Mouse (Mus musculus) monocyte, adult 2 months (primary cell): ENCODE measurements around the gene Plpp2.
A peak's percentile ranks its signal among the peaks of the same experiment; 100 is the strongest.

Experiments used
- DNase-seq, 2 experiments: peaks; one replicate each; pipeline ENCODE4 v3.0.0; 2022; ENCODE audit warnings: low spot score in 2 of 2, low read depth in 1 of 2

Plpp2 gene

GRCm38 (mm10) chr10:79530241-79530640 lies 3.4 kb downstream of the Plpp2 start:
- DNase-seq, result no peak

DNA sequence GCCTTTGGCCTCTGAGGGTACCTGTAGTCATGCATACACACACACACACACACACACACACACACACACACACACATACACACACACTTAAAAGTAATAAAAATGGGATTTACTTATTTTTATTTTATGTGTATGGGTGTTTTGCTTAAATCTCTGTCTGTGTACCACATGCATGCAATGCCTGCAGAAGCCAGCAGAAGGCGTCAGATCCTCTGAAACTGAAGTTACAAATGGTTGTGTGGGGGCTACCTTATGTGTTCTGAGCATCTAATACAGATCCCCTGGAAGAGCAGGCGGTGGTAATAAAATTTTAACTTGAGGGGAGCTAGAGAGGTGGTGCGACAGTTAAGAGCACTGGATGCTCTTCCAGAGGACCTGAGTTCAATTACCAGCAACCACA lies 5.5 kb downstream of the Plpp2 start:
- no peak for DNase-seq

- no peak for DNase-seq
Observed at GRCm38 (mm10) chr10:79527453-79527845, 6.1 kb downstream of the Plpp2 start.

DNA sequence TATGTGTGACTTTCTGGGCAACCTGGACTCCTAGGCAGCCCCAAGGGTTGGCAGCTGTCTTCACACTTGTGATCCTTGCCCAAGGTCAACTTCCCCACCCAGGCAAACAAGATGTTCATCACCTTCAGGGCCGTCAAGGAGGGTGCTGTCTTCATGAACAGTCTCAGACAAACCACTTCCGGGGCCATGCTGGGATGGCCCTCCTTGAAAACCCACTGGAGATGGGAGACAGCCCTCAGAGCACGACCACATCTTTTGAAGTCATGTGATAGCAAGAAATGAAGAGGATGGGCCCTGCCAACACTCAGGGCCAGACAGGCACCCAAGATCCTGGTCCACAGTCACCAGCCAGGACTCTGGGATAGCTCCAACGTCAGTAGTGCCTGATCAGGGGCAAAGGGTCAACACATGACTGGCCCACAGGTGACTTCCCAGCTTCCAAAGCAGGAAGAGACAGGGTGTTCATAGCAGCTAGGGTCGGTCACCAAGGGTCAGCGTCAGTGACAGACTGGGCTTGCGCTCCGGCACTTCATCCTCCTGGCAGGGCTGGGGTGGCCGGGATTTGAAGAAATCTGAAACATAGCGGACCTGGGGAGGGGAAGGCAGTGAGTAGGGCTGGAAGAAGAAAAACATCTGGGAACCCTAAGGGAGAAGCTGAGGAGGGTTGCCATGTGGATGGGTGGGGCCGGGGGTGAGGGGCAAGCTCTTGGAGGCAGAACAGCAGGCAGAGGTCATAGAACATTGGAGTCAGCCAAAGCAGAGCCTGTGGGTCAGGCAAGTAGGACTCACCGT lies 6.7 kb downstream of the Plpp2 start:
- no peak for DNase-seq

DNA sequence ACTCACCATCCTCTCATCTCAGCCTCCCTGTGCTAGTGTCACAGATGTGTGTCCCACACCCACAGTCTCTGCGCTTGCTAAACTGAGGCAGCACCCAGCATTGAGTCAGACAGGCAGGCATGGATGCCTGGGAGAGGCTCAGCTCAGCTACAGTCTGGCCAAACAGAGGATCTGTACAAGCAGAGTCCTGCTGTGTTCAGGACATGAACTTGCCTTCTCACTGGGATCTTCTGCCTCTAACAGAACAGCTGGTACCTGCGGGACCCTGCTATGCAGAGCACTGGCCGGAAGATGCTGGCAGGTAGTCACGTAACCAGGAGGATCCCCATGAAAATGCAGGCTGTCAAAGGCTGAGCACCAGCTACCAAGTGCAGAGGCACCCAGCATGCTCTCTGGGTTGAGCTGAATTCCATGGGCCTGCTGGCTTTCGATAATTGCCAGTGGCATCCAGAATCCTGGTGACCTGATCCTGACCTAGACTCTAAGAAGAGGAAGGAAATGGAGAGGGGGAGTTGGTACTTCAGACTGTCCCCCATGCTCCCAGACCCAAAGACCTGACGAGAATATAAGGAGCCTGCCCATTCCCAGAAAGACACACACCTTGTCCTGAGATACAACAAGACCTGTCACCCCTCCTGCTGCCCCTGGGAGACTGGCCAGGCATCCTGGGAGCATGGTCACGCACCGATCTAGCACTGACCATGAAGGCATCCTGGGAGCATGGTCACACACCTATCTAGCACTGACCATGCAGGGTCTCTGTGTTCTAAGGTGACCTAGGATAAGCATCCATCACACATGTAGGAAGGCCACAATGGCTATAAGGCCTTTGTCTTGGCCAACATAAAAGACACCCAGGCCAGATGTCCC lies 7.9 kb downstream of the Plpp2 start:
- DNase-seq, result no peak

GRCm38 (mm10) chr10:79524433-79524832 lies 9.2 kb downstream of the Plpp2 start:
- no peak for DNase-seq

DNA sequence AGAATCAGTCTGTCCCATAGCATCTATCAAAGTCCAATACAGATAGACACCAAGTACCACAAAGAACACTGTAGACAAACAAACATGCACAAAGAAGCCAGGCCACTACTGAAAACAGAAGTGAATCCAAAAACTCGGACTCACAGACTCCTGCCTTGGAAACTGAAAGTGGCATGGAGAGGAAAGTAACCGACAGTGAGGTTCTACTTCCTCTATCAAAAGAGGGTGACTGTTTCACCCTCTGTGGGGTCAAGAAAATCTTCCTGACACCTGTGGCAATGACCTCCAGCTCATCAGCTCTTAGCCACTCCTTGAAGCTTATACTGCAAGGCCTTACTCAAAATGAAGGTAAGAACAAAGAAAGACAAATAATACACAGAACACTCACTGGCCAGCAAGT lies 26.9 kb downstream of the Plpp2 start:
- peak in 1 of 2 experiments; percentile 12 for DNase-seq

- no peak for DNase-seq
Observed at GRCm38 (mm10) chr10:79502830-79503644, 30.6 kb downstream of the Plpp2 start.

DNA sequence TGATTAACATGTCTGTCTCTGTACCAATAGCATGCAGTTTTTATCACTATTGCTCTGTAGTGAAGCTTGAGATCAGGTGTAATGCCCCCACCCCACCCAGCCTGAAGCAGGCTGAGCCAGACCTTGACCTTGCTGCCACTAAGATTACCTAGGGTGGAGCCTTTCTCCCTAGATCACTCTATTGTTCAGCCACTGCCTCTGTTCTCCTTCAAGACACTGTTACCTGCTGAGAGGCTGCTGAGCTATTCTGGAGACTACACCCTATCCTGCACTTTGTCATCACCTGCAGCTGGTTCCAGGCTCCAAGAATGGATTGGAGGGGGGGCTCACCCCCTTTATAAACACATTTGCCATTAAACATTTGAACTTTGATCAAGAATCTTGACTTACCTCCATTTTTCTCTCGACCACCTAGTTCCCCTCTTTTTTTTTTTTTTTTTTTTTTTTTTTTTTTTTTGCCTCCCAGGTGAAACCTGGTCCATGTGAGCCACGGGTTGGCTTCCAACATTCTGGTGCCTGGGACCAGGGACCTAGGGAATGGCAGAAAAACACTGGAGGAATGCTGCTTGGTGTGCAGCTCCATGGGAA lies 36.8 kb downstream of the Plpp2 start:
- no peak for DNase-seq

- no peak for DNase-seq
Observed at GRCm38 (mm10) chr10:79495886-79496285, 37.7 kb downstream of the Plpp2 start.
